Mouse (Mus musculus): Measurements from ENCODE around the gene Cd244a. TPM values are rescaled to one million over a fixed set of nuclear protein-coding genes. Genes with fewer than 3 reads are reported as not detected.

The Cd244a gene
- total and polyA plus RNA-seq, 3 experiments = not detected

DNA sequence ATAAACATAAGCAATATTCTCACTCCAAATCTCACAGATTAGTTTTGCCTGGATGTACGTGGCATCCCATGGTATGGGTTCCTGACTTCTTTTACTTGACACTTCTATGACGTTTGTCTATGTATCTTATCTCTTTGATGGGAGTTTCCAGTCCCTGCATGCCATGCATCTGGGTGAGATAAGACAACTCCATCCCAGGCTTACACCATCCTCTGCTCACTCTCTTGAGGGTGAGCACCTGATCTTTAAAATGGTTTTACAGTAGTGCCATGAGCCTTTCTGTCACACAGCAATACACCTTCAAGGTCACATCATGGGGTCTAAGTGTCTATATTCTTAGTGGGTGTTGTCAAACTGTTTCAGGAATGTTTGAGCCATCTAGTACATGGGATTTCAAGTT is 1.3 kb downstream of the Cd244a start:
- Histone ChIP-seq H3K4me1 (ENCODE audit: control insufficient read depth in 1 of 2, insufficient read depth in 2 of 2, low read length in 2 of 2) (no peaks in the 10 kb centered on the region), H3K9me3 (replicated peaks; ENCODE audit: insufficient read depth, low read length) (no peaks in the 10 kb centered on the region), H3K9ac (ENCODE audit: control insufficient read depth, low read depth, low read length, poor library complexity, severe bottlenecking) (no peak overlapping the region), H3K4me3 (ENCODE audit: control insufficient read depth in 1 of 2, insufficient read depth in 1 of 2, low read depth in 2 of 2, low read length in 2 of 2) (no peak overlapping the region), H3K79me2 (ENCODE audit: control insufficient read depth, insufficient read depth, low read length, poor library complexity) (no peaks in the 10 kb centered on the region), H3K27me3 (ENCODE audit: control insufficient read depth in 1 of 2, insufficient read depth in 2 of 2, low read length in 2 of 2) (no peaks in the 10 kb centered on the region), H3K27ac (ENCODE audit: control insufficient read depth, low read depth, low read length) (no peak overlapping the region), H3K36me3 (ENCODE audit: control insufficient read depth in 1 of 2, insufficient read depth in 2 of 2, low read length in 2 of 2) (no peaks in the 10 kb centered on the region)
- no peak for DNase-seq (ENCODE audit: low read depth, low spot score)
- TF ChIP-seq MXI1 (IDR thresholded peaks at IDR 0.05; ENCODE audit: low read depth, low read length) = no peak
- no peak for TF ChIP-seq ZMIZ1 (IDR thresholded peaks at IDR 0.05; ENCODE audit: low read depth, low read length)
- TF ChIP-seq USF2 (IDR thresholded peaks at IDR 0.05; ENCODE audit: borderline replicate concordance in 1 of 2, insufficient read depth in 1 of 2, low read depth in 1 of 2, low read length in 2 of 2) = no peak
- TF ChIP-seq JUND (IDR thresholded peaks at IDR 0.05; ENCODE audit: low read depth, low read length) = no peak
- no peak for TF ChIP-seq MAX (IDR thresholded peaks at IDR 0.05; ENCODE audit: low read length)
- TF ChIP-seq TCF12 (IDR thresholded peaks at IDR 0.05; ENCODE audit: low read depth, low read length) = no peak
- no peak for TF ChIP-seq E2F4 (IDR thresholded peaks at IDR 0.05; ENCODE audit: borderline replicate concordance, low read depth, low read length)
- no peak for TF ChIP-seq MAFK (IDR thresholded peaks at IDR 0.05; ENCODE audit: borderline replicate concordance, low read depth, low read length)
- no peak for TF ChIP-seq MYB (IDR thresholded peaks at IDR 0.05; ENCODE audit: low read depth, low read length)
- no peak for TF ChIP-seq EP300 (IDR thresholded peaks at IDR 0.05; ENCODE audit: low read depth in 1 of 2, low read length in 2 of 2)

DNA sequence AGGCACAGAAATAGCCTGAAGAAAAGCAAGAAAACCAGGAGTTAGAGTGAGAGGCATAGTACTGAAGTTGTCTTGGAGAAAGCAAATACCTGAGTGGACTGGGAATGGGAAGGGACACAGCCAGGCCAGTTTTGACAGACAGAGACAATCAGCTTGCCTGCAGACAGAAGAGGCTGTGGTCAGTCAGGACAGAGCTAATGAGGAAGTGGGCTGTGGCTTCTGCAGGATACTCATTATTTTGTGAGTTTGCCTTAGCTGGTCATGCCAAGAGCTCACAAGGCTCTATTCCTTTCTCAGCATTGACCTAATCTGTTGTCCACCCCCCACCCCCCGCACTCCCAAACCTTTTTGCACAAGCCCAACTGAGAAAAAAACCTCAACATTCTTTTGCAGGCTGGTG is 2.2 kb downstream of the Cd244a start:
- Histone ChIP-seq H3K27me3 (ENCODE audit: control insufficient read depth in 1 of 2, insufficient read depth in 2 of 2, low read length in 2 of 2) (no peaks in the 10 kb centered on the region), H3K4me3 (ENCODE audit: control insufficient read depth in 1 of 2, insufficient read depth in 1 of 2, low read depth in 2 of 2, low read length in 2 of 2) (no peak overlapping the region), H3K9me3 (replicated peaks; ENCODE audit: insufficient read depth, low read length) (no peaks in the 10 kb centered on the region), H3K36me3 (ENCODE audit: control insufficient read depth in 1 of 2, insufficient read depth in 2 of 2, low read length in 2 of 2) (no peaks in the 10 kb centered on the region), H3K9ac (ENCODE audit: control insufficient read depth, low read depth, low read length, poor library complexity, severe bottlenecking) (no peak overlapping the region), H3K79me2 (ENCODE audit: control insufficient read depth, insufficient read depth, low read length, poor library complexity) (no peaks in the 10 kb centered on the region), H3K4me1 (ENCODE audit: control insufficient read depth in 1 of 2, insufficient read depth in 2 of 2, low read length in 2 of 2) (no peaks in the 10 kb centered on the region), H3K27ac (ENCODE audit: control insufficient read depth, low read depth, low read length) (no peak overlapping the region)
- no peak for DNase-seq (ENCODE audit: low read depth, low spot score)
- no peak for TF ChIP-seq CHD1 (IDR thresholded peaks at IDR 0.05; ENCODE audit: low read depth, low read length)
- TF ChIP-seq RAD21 (IDR thresholded peaks at IDR 0.05; ENCODE audit: low read depth, low read length) = no peak
- no peak for TF ChIP-seq KAT2A (conservative IDR thresholded peaks at IDR 0.05; ENCODE audit: low read depth, low read length)
- TF ChIP-seq GABPA (IDR thresholded peaks at IDR 0.05; ENCODE audit: low read depth, low read length) = no peak

DNA sequence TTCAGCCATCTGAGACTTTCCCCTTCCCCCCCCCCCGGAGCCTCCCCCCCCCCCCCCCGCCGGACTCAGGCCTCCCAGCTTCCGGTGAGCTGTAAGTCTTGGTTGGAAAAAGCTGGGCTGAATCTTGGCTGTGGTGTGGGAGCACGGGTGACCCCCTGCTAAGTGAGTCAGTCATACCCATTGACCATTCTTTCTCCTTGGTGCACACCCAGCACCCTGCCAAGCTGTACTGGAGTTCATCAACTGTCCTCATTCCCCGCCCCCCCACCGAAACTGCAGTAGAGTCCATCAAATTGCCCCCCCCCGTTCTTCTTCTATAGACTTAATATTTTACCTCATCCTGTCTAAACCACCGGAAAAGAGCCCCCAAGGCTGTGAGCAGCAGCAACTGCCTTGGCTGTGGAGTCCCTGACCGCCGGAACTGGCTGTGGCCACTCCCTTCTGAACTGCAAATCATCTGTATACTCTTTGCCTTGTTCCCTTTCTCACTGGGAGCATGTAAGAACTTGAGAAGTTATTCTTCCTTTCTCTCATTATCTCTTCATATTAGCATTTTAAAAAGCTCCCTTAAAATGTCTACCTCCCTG is 2.7 kb downstream of the Cd244a start:
- Histone ChIP-seq H3K79me2 (ENCODE audit: control insufficient read depth, insufficient read depth, low read length, poor library complexity) (no peaks in the 10 kb centered on the region), H3K9me3 (replicated peaks; ENCODE audit: insufficient read depth, low read length) (no peaks in the 10 kb centered on the region), H3K27ac (ENCODE audit: control insufficient read depth, low read depth, low read length) (no peak overlapping the region), H3K4me1 (ENCODE audit: control insufficient read depth in 1 of 2, insufficient read depth in 2 of 2, low read length in 2 of 2) (no peaks in the 10 kb centered on the region), H3K36me3 (ENCODE audit: control insufficient read depth in 1 of 2, insufficient read depth in 2 of 2, low read length in 2 of 2) (no peaks in the 10 kb centered on the region), H3K4me3 (ENCODE audit: control insufficient read depth in 1 of 2, insufficient read depth in 1 of 2, low read depth in 2 of 2, low read length in 2 of 2) (no peak overlapping the region), H3K9ac (ENCODE audit: control insufficient read depth, low read depth, low read length, poor library complexity, severe bottlenecking) (no peak overlapping the region), H3K27me3 (ENCODE audit: control insufficient read depth in 1 of 2, insufficient read depth in 2 of 2, low read length in 2 of 2) (no peaks in the 10 kb centered on the region)
- TF ChIP-seq NELFE (IDR thresholded peaks at IDR 0.05; ENCODE audit: low read depth, low read length) = no peak
- no peak for TF ChIP-seq RCOR1 (IDR thresholded peaks at IDR 0.05; ENCODE audit: low read depth, low read length)
- no peak for TF ChIP-seq SIN3A (IDR thresholded peaks at IDR 0.05; ENCODE audit: low read length)
- TF ChIP-seq MEF2A (IDR thresholded peaks at IDR 0.05; ENCODE audit: extremely low read depth, insufficient replicate concordance, low read depth, low read length, poor library complexity, severe bottlenecking) = no peak
- TF ChIP-seq JUND (IDR thresholded peaks at IDR 0.05; ENCODE audit: low read depth, low read length) = no peak
- TF ChIP-seq TCF12 (IDR thresholded peaks at IDR 0.05; ENCODE audit: low read depth, low read length) = no peak
- TF ChIP-seq POLR2A (IDR thresholded peaks at IDR 0.05; ENCODE audit: control insufficient read depth in 1 of 2, insufficient read depth in 1 of 2, low read depth in 1 of 2, low read length in 2 of 2, poor library complexity in 1 of 2) = no peak
- no peak for TF ChIP-seq GATA1 (IDR thresholded peaks at IDR 0.05; ENCODE audit: low read depth, low read length)
- no peak for TF ChIP-seq ZMIZ1 (IDR thresholded peaks at IDR 0.05; ENCODE audit: low read depth, low read length)
- TF ChIP-seq HCFC1 (IDR thresholded peaks at IDR 0.05; ENCODE audit: low read depth, low read length) = no peak
- no peak for TF ChIP-seq ELF1 (IDR thresholded peaks at IDR 0.05; ENCODE audit: low read depth, low read length)
- TF ChIP-seq CHD1 (IDR thresholded peaks at IDR 0.05; ENCODE audit: low read depth, low read length) = no peak
- no peak for TF ChIP-seq MYC (IDR thresholded peaks at IDR 0.05; ENCODE audit: low read depth, low read length)
- DNase-seq (ENCODE audit: low read depth, low spot score) = no peak
